Mouse (Mus musculus): ENCODE data around the gene Cttn. TPM values are rescaled to one million over a fixed set of nuclear protein-coding genes. Genes with fewer than 3 reads are reported as not detected.

Gene Cttn
- polyA plus RNA-seq (2012; rRNA removed), result 171 and 175 TPM in 2 replicates

DNA sequence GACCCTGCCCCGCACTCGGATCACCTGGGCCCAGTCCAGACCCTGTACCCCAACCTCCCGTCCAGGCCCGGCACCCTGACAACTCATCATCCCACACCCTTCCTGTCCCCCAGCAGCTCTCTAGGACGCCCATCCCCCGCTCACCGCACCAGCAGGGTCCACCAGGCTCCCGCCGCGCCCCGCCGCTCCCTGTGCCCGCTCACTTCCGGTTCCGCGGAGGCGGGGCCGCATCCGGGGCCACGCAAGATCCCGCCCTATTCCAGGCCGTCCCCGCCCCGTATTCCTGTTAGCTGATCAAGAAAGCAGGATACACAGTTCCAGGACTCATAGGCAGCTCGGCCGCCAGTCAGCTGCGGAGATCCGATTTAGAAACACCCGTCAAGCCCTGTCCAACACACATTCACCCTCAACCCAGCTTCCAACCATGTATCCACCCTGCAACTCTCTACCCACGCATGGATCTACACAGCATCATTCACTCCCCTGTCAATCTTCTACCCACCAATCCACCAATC lies at the start of gene Cttn:
Gene Cttn, minus strand, starts transcription at position 465 of the 515 bp plus-strand sequence.
- peak; percentile 96 for DNase-seq (ENCODE audit: low read depth)
- TF ChIP-seq POLR2A (IDR thresholded peaks at IDR 0.05; ENCODE audit: borderline replicate concordance, extremely low read depth, insufficient read depth, insufficient read length, poor library complexity, severe bottlenecking) (peak; percentile 88), CTCF (IDR thresholded peaks at IDR 0.05; ENCODE audit: borderline replicate concordance, extremely low read depth, insufficient read depth, insufficient read length) (no peak)

DNA sequence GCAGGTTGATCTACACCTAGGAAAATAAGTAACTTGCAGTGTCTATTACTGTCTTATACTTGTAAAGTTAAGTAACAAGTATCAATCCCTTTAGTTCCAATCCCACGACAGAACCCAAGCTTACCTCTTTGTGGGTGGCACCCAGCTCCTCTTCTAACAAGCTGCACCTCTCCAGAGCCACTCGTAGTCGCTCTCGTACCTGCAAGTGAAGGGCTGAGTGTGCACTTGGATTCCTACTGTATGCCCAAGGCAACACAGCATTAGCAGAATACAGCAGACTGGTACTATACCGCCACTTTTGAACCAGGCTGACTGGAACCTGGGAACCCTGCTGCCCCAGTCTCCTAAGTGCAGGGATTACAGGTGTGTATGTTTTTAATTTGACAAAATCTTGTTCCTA lies 49.0 kb upstream of the Cttn start:
- DNase-seq (ENCODE audit: low read depth), result no peak
- TF ChIP-seq POLR2A (IDR thresholded peaks at IDR 0.05; ENCODE audit: borderline replicate concordance, extremely low read depth, insufficient read depth, insufficient read length, poor library complexity, severe bottlenecking), result no peak
- TF ChIP-seq CTCF (IDR thresholded peaks at IDR 0.05; ENCODE audit: borderline replicate concordance, extremely low read depth, insufficient read depth, insufficient read length), result no peak

DNA sequence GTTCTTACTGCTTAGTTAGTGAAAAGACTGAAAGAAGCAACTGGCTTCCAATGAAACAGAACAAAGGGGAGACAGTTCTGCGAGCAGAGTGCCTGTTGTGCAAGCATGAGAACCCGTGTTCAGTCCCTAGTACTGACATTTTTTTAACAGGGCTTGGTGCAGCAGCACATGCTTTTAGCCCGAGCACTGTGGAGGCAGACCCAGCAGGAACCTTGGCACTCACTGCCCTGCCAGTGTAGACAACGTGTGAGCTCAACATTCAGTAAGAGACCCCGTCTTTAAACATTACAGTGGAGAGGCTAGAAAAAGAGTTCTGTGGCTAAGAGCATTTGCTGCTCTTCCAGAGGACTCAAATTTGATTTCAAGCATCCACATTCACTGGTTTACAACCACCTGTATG lies 45.9 kb upstream of the Cttn start:
- TF ChIP-seq CTCF (IDR thresholded peaks at IDR 0.05; ENCODE audit: borderline replicate concordance, extremely low read depth, insufficient read depth, insufficient read length) (no peak), POLR2A (IDR thresholded peaks at IDR 0.05; ENCODE audit: borderline replicate concordance, extremely low read depth, insufficient read depth, insufficient read length, poor library complexity, severe bottlenecking) (no peak)
- no peak for DNase-seq (ENCODE audit: low read depth)

DNA sequence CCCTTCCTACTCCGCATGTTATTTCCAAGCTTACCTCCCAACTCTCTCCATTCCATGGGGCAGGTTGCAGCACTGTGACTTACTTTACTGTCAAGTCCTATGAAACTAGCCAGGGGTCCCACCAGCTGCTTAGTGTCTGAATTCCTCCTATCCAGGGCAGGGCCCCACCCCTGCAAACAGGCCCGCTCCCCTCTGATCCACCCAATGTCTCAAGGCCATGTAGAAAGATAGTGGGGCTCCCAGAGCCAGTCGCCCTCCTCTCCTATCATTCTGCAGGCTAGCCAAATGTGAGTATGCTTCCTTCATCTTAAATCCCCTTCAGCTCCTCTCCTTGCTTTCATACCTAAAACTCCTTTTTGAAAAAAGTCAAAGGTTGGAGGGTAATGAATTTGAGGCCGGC lies 38.3 kb upstream of the Cttn start:
- TF ChIP-seq POLR2A (IDR thresholded peaks at IDR 0.05; ENCODE audit: borderline replicate concordance, extremely low read depth, insufficient read depth, insufficient read length, poor library complexity, severe bottlenecking), result no peak

DNA sequence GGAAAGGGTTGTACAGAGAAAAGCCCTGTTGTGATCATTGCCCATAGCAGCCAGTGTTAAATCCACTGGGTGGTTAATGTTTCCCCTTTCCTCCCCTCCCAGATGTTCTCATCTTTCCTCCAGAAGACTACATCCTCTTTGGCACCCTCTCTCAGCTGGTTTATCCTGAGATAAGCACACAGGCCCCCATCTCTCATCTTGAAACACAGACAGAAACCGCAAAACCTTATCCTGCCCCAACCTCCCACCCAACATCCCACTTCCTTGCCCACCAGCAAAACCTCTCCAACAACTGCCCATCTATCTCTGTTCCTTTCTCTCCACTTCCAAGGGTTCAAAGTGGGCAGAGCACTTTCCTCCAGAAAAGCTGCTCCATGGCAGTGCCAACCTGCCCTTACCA lies 36.0 kb upstream of the Cttn start:
- no peak for DNase-seq (ENCODE audit: low read depth)
- TF ChIP-seq CTCF (IDR thresholded peaks at IDR 0.05; ENCODE audit: borderline replicate concordance, extremely low read depth, insufficient read depth, insufficient read length) (no peak), POLR2A (IDR thresholded peaks at IDR 0.05; ENCODE audit: borderline replicate concordance, extremely low read depth, insufficient read depth, insufficient read length, poor library complexity, severe bottlenecking) (no peak)

More for the DNA sequence above, 38.3 kb upstream of the Cttn start:
- DNase-seq (ENCODE audit: low read depth), result no peak

DNA sequence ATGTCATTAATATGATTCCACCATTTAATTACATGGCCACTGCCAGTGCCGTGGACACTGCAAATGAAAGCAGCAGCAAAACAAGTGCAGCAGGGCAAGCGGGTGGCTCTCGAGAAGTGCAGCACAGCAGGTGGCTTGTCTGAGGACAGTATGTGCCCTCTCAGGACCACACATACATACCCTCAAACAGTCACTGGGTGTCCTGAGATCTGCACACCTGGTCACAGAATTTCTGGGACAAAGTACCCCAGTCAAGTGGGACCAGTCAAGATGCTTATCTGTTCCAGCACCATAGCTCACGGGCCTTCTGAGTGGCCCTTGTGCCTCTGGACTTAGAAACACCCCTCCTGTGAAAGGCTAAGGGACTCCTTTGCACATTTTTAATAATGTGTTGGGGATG lies 33.1 kb upstream of the Cttn start:
- DNase-seq (ENCODE audit: low read depth), result no peak
- no peak for TF ChIP-seq POLR2A (IDR thresholded peaks at IDR 0.05; ENCODE audit: borderline replicate concordance, extremely low read depth, insufficient read depth, insufficient read length, poor library complexity, severe bottlenecking)
- TF ChIP-seq CTCF (IDR thresholded peaks at IDR 0.05; ENCODE audit: borderline replicate concordance, extremely low read depth, insufficient read depth, insufficient read length), result no peak

DNA sequence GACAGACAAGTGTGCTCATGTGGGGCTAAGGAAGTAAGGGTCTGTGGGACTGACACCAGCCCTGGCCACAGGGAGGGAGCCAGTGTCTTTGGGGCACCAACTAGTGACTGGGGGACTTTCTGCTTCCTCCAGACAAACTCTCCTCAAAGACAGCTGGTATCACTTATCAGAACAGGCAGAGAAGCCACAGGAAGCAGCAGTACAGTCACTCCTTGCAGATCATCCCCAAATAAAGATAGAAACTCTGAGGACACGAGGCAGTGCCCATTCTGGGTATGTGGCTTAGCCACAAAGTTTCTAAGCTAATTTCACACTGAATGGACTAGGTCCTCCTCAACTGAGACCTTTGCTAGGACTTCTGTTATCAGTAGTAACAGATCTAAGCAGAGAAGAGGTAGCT lies 22.1 kb upstream of the Cttn start:
- DNase-seq (ENCODE audit: low read depth), result no peak
- TF ChIP-seq CTCF (IDR thresholded peaks at IDR 0.05; ENCODE audit: borderline replicate concordance, extremely low read depth, insufficient read depth, insufficient read length) (no peak), POLR2A (IDR thresholded peaks at IDR 0.05; ENCODE audit: borderline replicate concordance, extremely low read depth, insufficient read depth, insufficient read length, poor library complexity, severe bottlenecking) (no peak)

DNA sequence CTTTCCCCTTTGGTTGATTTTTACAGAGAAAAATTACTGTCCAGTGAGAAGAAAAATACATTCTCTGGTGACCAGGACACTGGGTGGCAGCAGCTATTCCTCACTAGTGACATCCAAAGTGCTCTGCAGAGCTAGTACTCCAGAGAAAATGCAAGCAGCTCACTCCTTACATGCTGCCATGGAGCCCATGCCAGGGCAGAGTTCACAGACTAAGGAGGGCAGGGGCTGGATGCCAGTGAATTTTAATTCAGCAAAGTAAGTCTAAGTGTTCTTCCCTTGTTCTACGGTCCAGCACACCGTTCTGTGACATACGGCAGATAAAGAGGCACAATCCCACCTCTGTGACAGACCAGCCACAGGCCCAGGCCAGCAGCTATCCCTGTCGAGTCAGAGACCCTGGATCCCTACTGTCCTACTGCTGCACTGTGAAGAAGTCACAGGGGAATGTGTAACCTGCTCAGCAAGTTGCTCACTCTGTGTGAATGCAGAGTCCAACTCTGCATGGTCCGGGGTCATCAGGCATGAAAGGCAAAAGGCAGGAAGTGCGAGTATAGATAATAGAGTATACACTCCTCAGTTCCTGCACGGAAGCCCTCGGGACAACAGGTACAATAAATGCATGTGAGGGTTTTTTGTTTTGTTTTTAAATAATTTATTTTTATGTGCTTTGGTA lies 19.5 kb upstream of the Cttn start:
- no peak for TF ChIP-seq POLR2A (IDR thresholded peaks at IDR 0.05; ENCODE audit: borderline replicate concordance, extremely low read depth, insufficient read depth, insufficient read length, poor library complexity, severe bottlenecking)
- no peak for TF ChIP-seq CTCF (IDR thresholded peaks at IDR 0.05; ENCODE audit: borderline replicate concordance, extremely low read depth, insufficient read depth, insufficient read length)
- no peak for DNase-seq (ENCODE audit: low read depth)

DNA sequence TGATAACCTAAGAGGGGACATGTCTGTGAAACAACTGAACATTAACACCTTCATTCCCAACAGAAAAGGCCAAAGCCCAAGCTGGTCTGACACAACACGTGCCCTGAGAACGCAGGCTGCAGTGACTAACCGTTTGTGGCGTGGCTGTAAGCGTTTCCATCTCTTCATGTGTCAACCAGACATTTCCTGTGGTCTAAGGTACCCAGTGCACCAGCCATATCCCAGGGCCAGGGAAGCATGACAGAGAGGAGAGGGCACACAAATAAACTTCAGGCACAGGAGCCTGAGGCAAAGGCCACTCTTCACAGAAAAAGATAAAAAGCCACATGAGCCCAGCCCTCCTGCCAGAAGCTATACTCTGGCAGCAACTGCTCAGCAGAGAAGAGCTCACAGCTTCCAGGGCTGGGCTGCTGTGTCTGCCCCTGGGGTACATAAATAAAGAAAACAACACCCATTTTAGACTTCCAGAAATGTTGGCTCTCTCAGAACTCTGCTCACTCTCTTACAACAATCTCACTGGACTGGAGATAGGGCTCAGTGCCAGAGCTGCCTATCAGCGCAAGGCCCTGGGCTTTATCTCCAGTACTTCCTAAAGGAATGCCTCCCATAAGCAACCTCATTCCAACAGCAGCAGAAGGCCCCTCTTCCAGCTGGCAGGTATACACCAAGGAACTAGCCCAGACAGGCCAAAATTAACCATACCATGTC lies 18.4 kb upstream of the Cttn start:
- DNase-seq (ENCODE audit: low read depth), result no peak
- TF ChIP-seq POLR2A (IDR thresholded peaks at IDR 0.05; ENCODE audit: borderline replicate concordance, extremely low read depth, insufficient read depth, insufficient read length, poor library complexity, severe bottlenecking), result no peak
- TF ChIP-seq CTCF (IDR thresholded peaks at IDR 0.05; ENCODE audit: borderline replicate concordance, extremely low read depth, insufficient read depth, insufficient read length), result no peak

DNA sequence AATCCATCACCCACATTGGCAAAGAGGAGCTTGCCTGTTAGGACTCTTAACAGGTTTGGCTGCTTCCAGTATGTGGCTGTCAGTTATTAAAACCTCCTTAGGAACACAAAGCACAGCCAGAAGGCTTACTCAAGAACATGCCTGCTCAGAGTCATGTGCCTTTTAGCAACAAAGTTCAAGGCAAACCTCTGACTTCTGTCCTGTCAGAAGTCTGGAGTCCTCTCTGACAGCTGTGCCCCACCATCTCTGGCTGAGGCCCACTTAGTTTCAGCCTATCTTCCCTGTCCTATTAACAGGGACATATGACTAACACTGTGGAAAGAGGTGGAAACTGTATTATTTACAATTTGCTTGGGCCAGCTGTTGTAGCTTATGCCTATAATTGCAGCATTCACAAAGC lies 9.5 kb upstream of the Cttn start:
- no peak for DNase-seq (ENCODE audit: low read depth)
- TF ChIP-seq CTCF (IDR thresholded peaks at IDR 0.05; ENCODE audit: borderline replicate concordance, extremely low read depth, insufficient read depth, insufficient read length) (no peak), POLR2A (IDR thresholded peaks at IDR 0.05; ENCODE audit: borderline replicate concordance, extremely low read depth, insufficient read depth, insufficient read length, poor library complexity, severe bottlenecking) (no peak)

DNA sequence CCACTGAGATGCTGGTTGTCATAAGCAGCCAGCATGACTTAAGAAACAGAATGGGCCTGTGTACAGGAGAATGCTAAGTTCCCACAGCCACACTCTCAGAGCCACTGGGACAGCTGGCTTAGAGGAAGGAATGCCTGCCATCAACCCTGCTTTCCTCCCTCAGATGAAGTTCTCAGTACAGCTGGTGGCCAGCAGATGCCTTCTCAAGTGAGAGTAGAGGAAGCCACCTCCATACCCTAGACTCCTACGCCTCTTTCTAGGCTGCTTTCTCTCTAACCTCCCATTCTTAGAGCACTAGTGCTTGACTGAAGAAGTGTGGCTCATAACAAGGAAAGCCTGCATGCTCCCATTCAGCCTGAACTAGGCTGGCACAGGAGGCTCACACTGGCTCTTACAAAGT lies 8.8 kb upstream of the Cttn start:
- no peak for DNase-seq (ENCODE audit: low read depth)
- no peak for TF ChIP-seq POLR2A (IDR thresholded peaks at IDR 0.05; ENCODE audit: borderline replicate concordance, extremely low read depth, insufficient read depth, insufficient read length, poor library complexity, severe bottlenecking)
- no peak for TF ChIP-seq CTCF (IDR thresholded peaks at IDR 0.05; ENCODE audit: borderline replicate concordance, extremely low read depth, insufficient read depth, insufficient read length)

DNA sequence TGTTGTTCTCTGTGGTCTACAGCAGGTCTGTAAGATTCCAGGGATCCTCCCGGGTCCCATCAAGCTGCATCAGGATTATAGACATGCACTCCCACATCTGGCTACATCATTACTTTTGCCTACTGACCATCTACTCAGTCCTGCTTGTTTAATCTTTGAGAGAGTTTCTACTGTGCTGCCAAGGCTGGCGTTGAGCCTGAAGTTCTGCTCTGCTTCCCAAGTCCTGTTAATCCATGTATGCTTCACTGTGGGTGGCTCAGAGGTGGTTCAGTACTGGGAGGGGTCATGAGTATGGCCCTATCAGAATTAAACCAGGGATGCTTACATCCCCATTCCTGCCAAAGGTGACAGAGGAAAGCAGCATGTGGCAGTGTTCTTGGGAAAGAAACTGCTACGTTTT lies 4.9 kb upstream of the Cttn start:
- TF ChIP-seq CTCF (IDR thresholded peaks at IDR 0.05; ENCODE audit: borderline replicate concordance, extremely low read depth, insufficient read depth, insufficient read length) (no peak), POLR2A (IDR thresholded peaks at IDR 0.05; ENCODE audit: borderline replicate concordance, extremely low read depth, insufficient read depth, insufficient read length, poor library complexity, severe bottlenecking) (no peak)
- DNase-seq (ENCODE audit: low read depth), result no peak
